Mouse (Mus musculus) heart, postnatal 0 days (tissue): ENCODE data around the gene Sirt7.

Experiments
- CTCF ChIP-seq: IDR thresholded peaks from 2 replicates; pipeline ENCODE4 v1.5.1; 2016; ENCODE audit warnings: antibody characterized with exemption, control low read depth, low read depth
- EP300 ChIP-seq: IDR thresholded peaks from 2 replicates; pipeline ENCODE4 v1.6.1; 2016; ENCODE audit warnings: antibody characterized with exemption, low read depth

- TF ChIP-seq CTCF (no peak), EP300 (no peak)
These were observed 32.3 kb upstream of the Sirt7 start for GRCm38 (mm10) chr11:120657301-120657700.
